Mouse (Mus musculus) frontal cortex, postnatal 25 days (tissue): ENCODE results near the gene Wdr20.

Experiments
- DNase-seq, 2 experiments: peaks; one replicate each; pipeline ENCODE4 v3.0.0; 2022; ENCODE audit warnings: low spot score in 2 of 2

The Wdr20 gene

GRCm38 (mm10) chr12:110819367-110819766, 81.6 kb downstream of the Wdr20 start:
- DNase-seq: no peak

- DNase-seq: no peak
Measured at GRCm38 (mm10) chr12:110821787-110822186, 84.0 kb downstream of the Wdr20 start.

GRCm38 (mm10) chr12:110822366-110822765, 84.6 kb downstream of the Wdr20 start:
- DNase-seq: no peak

GRCm38 (mm10) chr12:110828908-110829307, 91.2 kb downstream of the Wdr20 start:
- no peak for DNase-seq

GRCm38 (mm10) chr12:110830293-110831024, 92.7 kb downstream of the Wdr20 start:
- no peak for DNase-seq

- no peak for DNase-seq
Measured at GRCm38 (mm10) chr12:110835182-110835581, 97.4 kb downstream of the Wdr20 start.

GRCm38 (mm10) chr12:110836729-110837128, 99.0 kb downstream of the Wdr20 start:
- no peak for DNase-seq

GRCm38 (mm10) chr12:110837192-110837841, 99.6 kb downstream of the Wdr20 start:
- DNase-seq: no peak

- no peak for DNase-seq
Measured at GRCm38 (mm10) chr12:110837850-110838249, 100.1 kb downstream of the Wdr20 start.

- peak; percentile 93 to 96 for DNase-seq
Measured at GRCm38 (mm10) chr12:110840348-110841198, 102.8 kb downstream of the Wdr20 start, which contains the start of gene Mok. TSS of gene Mok (minus strand) at chr12:110840939.

- DNase-seq: no peak
Measured at GRCm38 (mm10) chr12:110841731-110842493, 104.2 kb downstream of the Wdr20 start.

GRCm38 (mm10) chr12:110843194-110844048, 105.7 kb downstream of the Wdr20 start:
- DNase-seq: peak; percentile 78 to 80

GRCm38 (mm10) chr12:110844227-110845130, 106.7 kb downstream of the Wdr20 start:
- DNase-seq: no peak

- peak; percentile 81 to 82 for DNase-seq
Measured at GRCm38 (mm10) chr12:110845131-110845880, 107.6 kb downstream of the Wdr20 start.

GRCm38 (mm10) chr12:110846191-110846765, 108.5 kb downstream of the Wdr20 start:
- DNase-seq: no peak

- DNase-seq: peak; percentile 80 to 81
Measured at GRCm38 (mm10) chr12:110850010-110850928, 112.5 kb downstream of the Wdr20 start, which contains the start of gene Zfp839. TSS of gene Zfp839 (plus strand) at chr12:110850253.

- no peak for DNase-seq
Measured at GRCm38 (mm10) chr12:110850929-110851256, 113.1 kb downstream of the Wdr20 start.
